Mouse (Mus musculus): ENCODE measurements at regions not wholly inside any gene's neighbourhood (a gene's known extent, or its start where the extent isn't known, plus 50 kb on each side); places are given as distances from the start of the nearest gene placed in this dataset.

DNA sequence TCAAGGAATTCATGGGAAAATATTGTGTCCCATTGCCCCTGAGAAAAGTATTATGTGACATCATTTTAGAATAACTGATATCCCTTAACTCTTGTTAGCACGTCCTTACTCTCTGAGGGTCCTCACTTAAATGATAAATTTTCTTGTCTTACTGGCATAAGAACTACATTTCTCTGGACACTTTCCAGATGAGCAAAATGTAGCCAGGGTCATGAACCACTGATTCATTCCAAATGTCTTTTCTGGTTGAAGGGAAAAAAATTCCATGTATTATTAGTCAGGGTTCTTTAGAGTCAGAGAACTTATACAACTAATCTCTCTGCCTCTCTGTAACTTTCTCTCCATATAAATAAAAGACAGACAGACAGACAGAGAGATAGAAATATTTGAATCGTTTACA lies 143.5 kb downstream of the Zfp330 start:
- H3K27ac ChIP-seq, result no peak overlapping the region
- H3K4me2 ChIP-seq, result no peak overlapping the region
- no peak for ATAC-seq (replicated peaks; ENCODE audit: insufficient number of reproducible peaks, insufficient read depth, low FRiP score, low read depth)
- WGBS, result 60% methylated on average over 2 of the region's 2 CpGs
- no peak overlapping the region for H3K9ac ChIP-seq
- H3K27me3 ChIP-seq, result no peaks in the 10 kb centered on the region
- H3K4me1 ChIP-seq (replicated peaks), result no peaks in the 10 kb centered on the region
- no peak overlapping the region for H3K4me3 ChIP-seq
- H3K9me3 ChIP-seq (replicated peaks), result no peaks in the 10 kb centered on the region
- H3K36me3 ChIP-seq, result no peaks in the 10 kb centered on the region

DNA sequence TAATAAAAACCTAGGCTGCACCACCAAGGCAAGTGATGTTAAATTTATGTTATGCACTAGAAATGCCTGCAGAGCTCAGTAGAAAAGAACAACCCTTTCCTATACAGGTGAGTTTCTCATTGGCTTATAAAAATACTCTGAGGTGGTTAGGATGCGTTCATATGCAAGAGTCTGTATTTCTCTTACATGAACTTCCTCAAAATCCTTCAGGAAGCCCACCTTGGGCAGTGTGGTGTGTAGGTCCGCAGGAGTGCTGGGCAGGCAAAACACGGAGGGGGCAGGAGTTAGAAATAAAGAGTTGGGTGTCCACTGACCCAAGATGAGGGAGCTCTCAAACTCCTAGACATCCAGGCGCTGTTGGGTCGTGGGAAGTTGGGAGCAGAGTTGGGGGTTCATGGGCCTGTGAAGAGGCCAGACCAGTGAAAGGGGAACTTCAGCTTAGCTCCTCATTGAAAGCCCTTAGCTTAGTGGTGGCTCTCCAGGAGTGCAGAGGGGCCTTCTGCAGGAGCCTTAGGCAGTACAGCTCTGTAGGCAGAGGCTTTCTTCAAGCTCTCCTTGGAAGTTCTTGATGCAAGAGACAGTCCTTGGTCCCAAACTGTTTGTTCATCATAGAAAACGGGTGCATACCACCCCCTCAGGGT lies 150.0 kb downstream of the Zfp330 start:
- no peak for ATAC-seq (replicated peaks; ENCODE audit: insufficient number of reproducible peaks, insufficient read depth, low FRiP score, low read depth)
- no peak overlapping the region for H3K4me2 ChIP-seq
- H3K27me3 ChIP-seq, result no peaks in the 10 kb centered on the region
- no peak overlapping the region for H3K27ac ChIP-seq
- no peaks in the 10 kb centered on the region for H3K4me1 ChIP-seq (replicated peaks)
- H3K9me3 ChIP-seq (replicated peaks), result no peaks in the 10 kb centered on the region
- H3K36me3 ChIP-seq, result no peaks in the 10 kb centered on the region
- no peak overlapping the region for H3K9ac ChIP-seq
- H3K4me3 ChIP-seq, result no peak overlapping the region
- WGBS, result 79% methylated on average over 6 of the region's 6 CpGs

DNA sequence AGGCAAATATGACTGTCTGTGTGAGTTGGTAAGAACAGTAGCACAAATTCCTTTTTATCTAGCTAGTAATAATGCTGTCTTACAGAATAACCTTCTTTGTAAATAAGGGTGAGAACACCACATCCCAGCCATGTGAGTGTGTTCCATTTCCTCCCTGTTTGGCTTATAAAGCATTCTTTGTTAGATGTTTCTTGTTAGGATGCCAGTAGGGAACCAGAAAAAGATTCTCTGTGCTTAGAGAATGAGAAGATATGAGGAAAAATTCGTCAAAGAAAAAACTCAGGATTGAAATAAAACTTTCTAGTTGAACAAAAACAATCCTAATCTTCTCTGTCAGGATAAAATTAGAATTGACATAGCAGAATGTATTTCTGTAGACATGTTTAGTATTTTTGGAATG lies 155.3 kb downstream of the Zfp330 start:
- Histone ChIP-seq H3K4me3 (no peak overlapping the region), H3K36me3 (no peaks in the 10 kb centered on the region), H3K27ac (no peak overlapping the region), H3K4me1 (replicated peaks) (no peaks in the 10 kb centered on the region), H3K4me2 (no peak overlapping the region), H3K9me3 (replicated peaks) (no peaks in the 10 kb centered on the region), H3K9ac (no peak overlapping the region), H3K27me3 (no peaks in the 10 kb centered on the region)
- 33% methylated on average over 1 of the region's 1 CpGs for WGBS
- ATAC-seq (replicated peaks; ENCODE audit: insufficient number of reproducible peaks, insufficient read depth, low FRiP score, low read depth), result no peak

DNA sequence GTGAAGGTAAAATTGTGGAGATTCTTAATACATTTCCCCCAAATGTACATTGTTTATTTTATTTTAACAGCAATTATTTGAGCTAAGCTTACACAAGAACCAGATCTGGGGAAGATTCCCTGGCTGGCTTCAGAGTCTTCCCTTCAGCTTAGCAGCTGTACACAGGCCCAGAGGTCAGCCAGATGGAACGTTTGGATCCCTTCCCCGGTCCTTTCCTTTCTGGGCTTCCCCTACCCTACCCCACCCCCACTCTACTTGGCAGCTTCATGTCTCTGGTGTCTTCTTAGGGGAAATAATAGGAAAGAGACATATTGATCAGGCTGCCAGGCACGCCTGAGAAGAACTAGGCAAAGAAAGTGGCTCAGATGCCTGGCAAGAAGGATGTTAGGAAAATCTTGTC lies 172.4 kb downstream of the Zfp330 start:
- 36% methylated on average over 3 of the region's 3 CpGs for WGBS
- no peak for ATAC-seq (replicated peaks; ENCODE audit: insufficient number of reproducible peaks, insufficient read depth, low FRiP score, low read depth)
- Histone ChIP-seq H3K9ac (no peak overlapping the region), H3K9me3 (replicated peaks) (no peaks in the 10 kb centered on the region), H3K27ac (no peak overlapping the region), H3K36me3 (no peaks in the 10 kb centered on the region), H3K4me3 (no peak overlapping the region), H3K4me2 (no peak overlapping the region), H3K27me3 (no peaks in the 10 kb centered on the region), H3K4me1 (replicated peaks) (no peaks in the 10 kb centered on the region)

DNA sequence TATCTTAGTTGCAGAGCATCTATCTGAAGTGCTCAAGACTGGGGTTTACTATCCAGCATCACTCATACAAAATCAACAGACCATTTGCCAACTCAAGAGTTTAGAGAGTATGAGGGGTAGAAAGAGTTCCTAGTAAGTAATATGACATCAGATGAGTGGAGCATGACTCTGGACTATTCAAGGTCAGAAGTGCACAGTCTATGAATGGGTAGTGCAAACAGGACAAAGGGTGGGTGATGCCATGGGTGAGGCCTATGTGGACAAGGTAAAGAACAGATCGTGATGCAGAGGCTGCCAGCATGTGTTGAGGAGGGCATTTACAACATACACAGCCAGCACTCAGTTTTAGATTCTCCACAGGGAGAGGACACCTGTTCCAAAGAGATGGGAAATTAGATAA lies 170.4 kb upstream of the Il15 start:
- H3K4me2 ChIP-seq, result no peak overlapping the region
- H3K36me3 ChIP-seq, result no peaks in the 10 kb centered on the region
- no peaks in the 10 kb centered on the region for H3K27me3 ChIP-seq
- 93% methylated on average over 1 of the region's 1 CpGs for WGBS
- H3K9ac ChIP-seq, result no peak overlapping the region
- no peaks in the 10 kb centered on the region for H3K4me1 ChIP-seq (replicated peaks)
- no peak overlapping the region for H3K4me3 ChIP-seq
- H3K9me3 ChIP-seq (replicated peaks), result no peaks in the 10 kb centered on the region
- ATAC-seq (replicated peaks; ENCODE audit: insufficient number of reproducible peaks, insufficient read depth, low FRiP score, low read depth), result no peak
- no peak overlapping the region for H3K27ac ChIP-seq

DNA sequence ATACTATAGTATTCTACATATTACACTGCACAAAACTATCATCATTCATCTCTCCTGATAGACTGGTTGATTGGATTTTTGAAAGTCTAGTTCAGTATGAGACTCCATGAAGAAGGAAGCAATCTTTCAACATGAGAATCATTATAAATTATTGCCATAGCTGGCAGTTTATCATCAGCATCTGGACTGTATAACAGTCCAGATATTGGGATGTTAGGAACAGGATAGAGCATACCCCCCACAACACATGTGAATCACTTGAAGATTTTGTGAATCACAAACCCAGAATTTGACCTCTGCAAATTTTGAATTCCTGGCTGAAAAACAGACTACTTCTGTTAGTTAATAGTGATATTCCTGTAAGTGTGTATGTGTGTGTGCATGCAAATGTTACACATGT lies 135.1 kb upstream of the Il15 start:
- H3K4me3 ChIP-seq, result no peak overlapping the region
- H3K27ac ChIP-seq, result no peak overlapping the region
- H3K4me1 ChIP-seq (replicated peaks), result no peaks in the 10 kb centered on the region
- no peak overlapping the region for H3K9ac ChIP-seq
- H3K27me3 ChIP-seq, result no peaks in the 10 kb centered on the region
- H3K4me2 ChIP-seq, result no peak overlapping the region
- no peaks in the 10 kb centered on the region for H3K9me3 ChIP-seq (replicated peaks)
- no peaks in the 10 kb centered on the region for H3K36me3 ChIP-seq
- ATAC-seq (replicated peaks; ENCODE audit: insufficient number of reproducible peaks, insufficient read depth, low FRiP score, low read depth), result no peak

DNA sequence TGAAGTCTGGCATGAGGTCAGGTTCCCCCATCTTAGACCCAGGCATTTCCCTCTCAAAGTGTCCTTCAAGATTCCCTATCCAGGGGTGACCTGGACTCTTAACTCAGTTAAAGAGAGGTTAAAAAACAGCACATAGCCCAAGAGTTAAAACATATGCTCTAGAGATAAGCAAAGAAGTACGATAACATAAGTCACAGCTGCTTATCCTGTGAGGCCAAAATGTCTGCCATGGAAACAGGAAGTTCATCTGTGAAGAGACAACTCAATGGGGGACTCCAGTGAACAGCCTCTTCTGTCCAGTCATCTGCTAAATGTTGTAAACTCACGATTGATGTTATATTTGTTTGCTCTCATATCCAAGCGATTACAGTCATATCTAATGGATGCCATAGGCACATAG lies 126.1 kb upstream of the Il15 start:
- H3K4me2 ChIP-seq, result no peak overlapping the region
- no peak overlapping the region for H3K9ac ChIP-seq
- H3K4me1 ChIP-seq (replicated peaks), result no peaks in the 10 kb centered on the region
- no peak overlapping the region for H3K4me3 ChIP-seq
- no peak overlapping the region for H3K27ac ChIP-seq
- no peaks in the 10 kb centered on the region for H3K27me3 ChIP-seq
- WGBS, result 64% methylated on average over 3 of the region's 3 CpGs
- no peaks in the 10 kb centered on the region for H3K9me3 ChIP-seq (replicated peaks)
- no peak for ATAC-seq (replicated peaks; ENCODE audit: insufficient number of reproducible peaks, insufficient read depth, low FRiP score, low read depth)
- no peaks in the 10 kb centered on the region for H3K36me3 ChIP-seq

DNA sequence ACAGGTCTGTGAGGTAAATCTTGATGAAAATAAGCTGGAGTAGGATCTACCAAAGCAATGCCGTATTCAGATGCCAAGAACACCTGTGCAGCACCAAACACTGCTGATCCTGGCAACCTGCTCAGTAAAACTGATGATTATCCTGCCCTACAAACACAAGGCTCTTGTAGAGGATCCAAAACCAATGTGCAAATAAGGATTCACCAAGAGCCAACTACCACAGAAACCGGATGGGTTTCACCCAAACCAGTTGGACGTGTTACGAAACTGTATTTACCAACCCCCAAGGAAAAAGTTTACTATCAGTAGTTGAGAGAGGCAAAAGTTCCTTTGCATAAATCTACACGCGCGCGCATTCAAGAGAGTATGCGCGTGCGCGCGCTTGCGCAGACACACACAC lies 120.8 kb upstream of the Il15 start:
- no peak overlapping the region for H3K4me2 ChIP-seq
- no peak overlapping the region for H3K9ac ChIP-seq
- no peak overlapping the region for H3K27ac ChIP-seq
- no peak overlapping the region for H3K4me3 ChIP-seq
- ATAC-seq (replicated peaks; ENCODE audit: insufficient number of reproducible peaks, insufficient read depth, low FRiP score, low read depth), result no peak
- no peaks in the 10 kb centered on the region for H3K9me3 ChIP-seq (replicated peaks)
- H3K27me3 ChIP-seq, result no peaks in the 10 kb centered on the region
- no peaks in the 10 kb centered on the region for H3K4me1 ChIP-seq (replicated peaks)
- WGBS, result 95% methylated on average over 14 of the region's 14 CpGs
- H3K36me3 ChIP-seq, result no peaks in the 10 kb centered on the region

DNA sequence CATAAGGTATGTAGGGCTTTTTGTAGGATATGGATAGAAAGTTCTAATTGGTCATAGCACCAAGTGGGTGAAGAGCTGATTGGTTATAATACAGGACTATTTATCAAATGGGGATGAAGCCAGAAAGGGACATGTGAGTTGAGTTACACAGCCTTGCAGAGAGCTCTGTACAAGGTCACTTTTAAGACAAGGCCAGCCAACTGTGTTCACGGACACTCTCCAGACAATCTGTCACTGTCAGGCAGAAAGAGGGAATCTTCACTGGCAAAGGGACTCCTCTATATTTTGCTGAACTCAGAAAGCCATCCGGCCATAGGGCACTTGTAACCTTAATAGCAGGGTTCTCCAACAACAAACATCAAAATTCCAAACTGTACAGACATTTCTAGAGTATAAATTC lies 95.5 kb upstream of the Il15 start:
- Histone ChIP-seq H3K4me2 (no peak overlapping the region), H3K9ac (no peak overlapping the region), H3K36me3 (no peaks in the 10 kb centered on the region), H3K4me3 (no peak overlapping the region), H3K27me3 (no peaks in the 10 kb centered on the region), H3K9me3 (replicated peaks) (no peaks in the 10 kb centered on the region), H3K27ac (no peak overlapping the region), H3K4me1 (replicated peaks) (no peaks in the 10 kb centered on the region; the same call in 1 of the 2 replicates)
- WGBS, result 38% methylated on average over 2 of the region's 2 CpGs
- ATAC-seq (replicated peaks; ENCODE audit: insufficient number of reproducible peaks, insufficient read depth, low FRiP score, low read depth), result no peak

DNA sequence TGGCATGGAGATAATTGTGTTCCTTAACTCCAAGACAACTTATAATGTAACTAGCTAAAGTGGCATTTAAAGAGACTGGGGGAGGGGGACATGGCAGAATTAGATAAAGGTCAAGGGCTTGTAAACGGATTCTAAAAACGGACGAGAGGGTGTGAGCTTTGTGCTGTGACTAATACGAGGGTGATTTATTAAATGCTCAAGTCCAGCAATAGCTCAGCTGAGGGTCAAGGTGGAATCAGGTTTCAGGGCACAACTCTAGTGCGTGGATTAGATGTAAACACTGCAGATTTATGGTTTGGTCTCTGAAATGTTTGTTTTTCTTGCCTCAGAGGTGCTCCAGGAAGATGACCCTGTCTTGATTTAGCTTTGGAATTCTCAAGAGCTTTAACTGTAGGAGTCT lies 74.8 kb upstream of the Il15 start:
- Histone ChIP-seq H3K27ac (no peak overlapping the region), H3K9me3 (replicated peaks) (no peaks in the 10 kb centered on the region), H3K27me3 (no peaks in the 10 kb centered on the region), H3K4me3 (no peak overlapping the region), H3K9ac (no peak overlapping the region), H3K36me3 (no peaks in the 10 kb centered on the region), H3K4me1 (replicated peaks) (peaks cover 3% of the 10 kb centered on the region), H3K4me2 (no peak overlapping the region)
- ATAC-seq (replicated peaks; ENCODE audit: insufficient number of reproducible peaks, insufficient read depth, low FRiP score, low read depth), result no peak
- WGBS, result 23% methylated on average over 5 of the region's 5 CpGs

DNA sequence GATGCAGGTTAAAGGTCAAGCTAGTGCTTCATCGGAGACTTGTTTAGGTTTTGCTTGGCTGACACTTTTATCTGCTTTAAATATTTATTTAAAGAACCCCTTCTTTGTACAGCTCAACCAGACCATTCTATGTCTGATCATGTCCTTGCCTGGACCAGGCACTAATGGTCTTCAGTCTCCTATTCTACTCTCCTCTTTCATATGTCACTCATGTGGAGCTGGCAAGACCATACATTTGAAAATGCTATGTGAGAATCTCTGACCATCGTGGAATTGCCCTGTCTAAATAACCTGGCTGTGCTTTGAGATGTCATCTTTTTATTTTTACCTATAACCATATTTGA lies 74.4 kb upstream of the Il15 start:
- no peak for ATAC-seq (replicated peaks; ENCODE audit: insufficient number of reproducible peaks, insufficient read depth, low FRiP score, low read depth)
- 29% methylated on average over 2 of the region's 2 CpGs for WGBS
- H3K9ac ChIP-seq, result no peak overlapping the region
- no peak overlapping the region for H3K4me2 ChIP-seq
- no peak overlapping the region for H3K4me3 ChIP-seq
- no peaks in the 10 kb centered on the region for H3K36me3 ChIP-seq
- H3K4me1 ChIP-seq (replicated peaks), result peaks cover 3% of the 10 kb centered on the region
- H3K9me3 ChIP-seq (replicated peaks), result no peaks in the 10 kb centered on the region
- no peak overlapping the region for H3K27ac ChIP-seq
- no peaks in the 10 kb centered on the region for H3K27me3 ChIP-seq

DNA sequence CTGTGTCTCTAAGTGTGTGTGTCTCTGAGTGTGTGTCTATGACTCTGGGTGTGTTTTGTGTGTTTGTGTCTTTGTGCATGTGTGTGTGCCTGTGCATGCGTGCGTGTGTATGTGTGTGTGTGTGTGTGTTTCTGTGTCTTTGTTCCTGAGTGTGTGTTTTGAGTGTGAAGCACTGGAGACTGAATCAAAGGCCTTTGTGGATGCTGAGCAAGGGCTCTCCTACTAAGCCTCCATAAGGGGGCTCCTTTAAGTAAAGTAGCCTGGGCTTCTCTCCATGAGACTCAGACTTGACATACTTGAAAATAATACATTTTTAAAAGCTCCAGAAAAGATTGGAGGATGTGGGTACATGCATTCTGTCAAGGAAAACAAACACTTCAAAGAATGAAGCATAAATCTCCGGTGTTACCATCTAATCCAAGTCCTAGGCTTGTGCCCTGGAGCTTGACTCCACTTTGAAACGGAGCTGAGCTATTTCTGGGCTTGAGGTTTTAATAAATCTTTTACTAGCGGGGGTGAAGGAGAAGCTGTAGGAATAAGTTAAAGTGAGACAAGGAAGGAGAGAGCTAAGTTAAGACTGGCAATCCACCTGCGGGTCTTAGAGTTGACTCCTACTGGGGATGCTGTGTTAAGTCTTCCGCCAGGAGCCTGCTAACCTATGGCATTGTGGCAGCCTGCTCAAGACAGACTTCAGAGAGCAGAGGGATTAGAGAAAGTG lies 73.8 kb upstream of the Il15 start:
- no peak overlapping the region for H3K4me3 ChIP-seq
- no peak overlapping the region for H3K27ac ChIP-seq
- no peaks in the 10 kb centered on the region for H3K36me3 ChIP-seq
- no peak overlapping the region for H3K9ac ChIP-seq
- no peaks in the 10 kb centered on the region for H3K9me3 ChIP-seq (replicated peaks)
- H3K4me2 ChIP-seq, result no peak overlapping the region
- no peaks in the 10 kb centered on the region for H3K27me3 ChIP-seq
- peaks cover 3% of the 10 kb centered on the region for H3K4me1 ChIP-seq (replicated peaks)
- no peak for ATAC-seq (replicated peaks; ENCODE audit: insufficient number of reproducible peaks, insufficient read depth, low FRiP score, low read depth)
- 61% methylated on average over 7 of the region's 7 CpGs for WGBS

All from heart, embryonic 15.5 days (tissue).